Mouse (Mus musculus): ENCODE measurements around the gene Afap1.

Gene Afap1

DNA sequence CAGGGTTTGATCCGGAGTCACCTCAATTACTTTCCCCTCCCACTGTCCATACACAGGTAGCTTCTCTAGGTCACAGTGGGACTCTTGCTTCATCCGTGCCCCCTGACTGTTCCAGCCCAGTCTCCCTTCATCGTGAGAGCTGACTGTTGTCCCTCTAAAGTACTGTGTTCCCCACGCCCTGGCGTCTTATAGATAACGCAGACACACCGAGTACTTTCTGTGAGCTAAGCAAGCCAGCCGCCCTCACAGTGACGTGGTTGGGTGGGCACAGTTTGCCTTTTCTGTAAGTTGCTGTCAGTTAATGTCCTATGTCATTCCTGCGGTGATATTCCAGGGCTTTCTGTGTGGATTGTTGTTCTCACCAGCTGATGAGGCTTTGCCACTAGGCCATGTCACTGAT is 39.9 kb downstream of the Afap1 start:
- DNase-seq (ENCODE audit: low spot score): no peak

DNA sequence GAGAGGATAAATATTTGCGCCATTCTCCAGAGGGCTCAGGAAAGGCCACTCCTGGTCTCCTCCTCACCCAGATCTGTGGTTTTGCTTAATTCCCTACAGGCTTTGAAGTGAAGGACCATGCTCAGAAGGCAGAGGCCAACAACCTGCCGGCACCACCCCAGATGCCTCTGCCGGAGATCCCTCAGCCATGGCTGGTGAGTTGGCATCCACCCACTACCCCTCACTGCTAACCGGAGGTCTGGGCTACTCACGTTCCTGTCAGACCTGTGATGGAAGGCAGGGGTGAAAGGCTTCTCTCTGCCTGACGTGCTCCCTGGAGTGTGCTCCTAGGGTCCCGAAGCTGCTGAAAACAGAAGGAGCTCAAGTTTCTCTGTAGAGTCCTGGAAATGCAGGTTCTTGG is 42.8 kb downstream of the Afap1 start:
- no peak for DNase-seq (ENCODE audit: low spot score)

DNA sequence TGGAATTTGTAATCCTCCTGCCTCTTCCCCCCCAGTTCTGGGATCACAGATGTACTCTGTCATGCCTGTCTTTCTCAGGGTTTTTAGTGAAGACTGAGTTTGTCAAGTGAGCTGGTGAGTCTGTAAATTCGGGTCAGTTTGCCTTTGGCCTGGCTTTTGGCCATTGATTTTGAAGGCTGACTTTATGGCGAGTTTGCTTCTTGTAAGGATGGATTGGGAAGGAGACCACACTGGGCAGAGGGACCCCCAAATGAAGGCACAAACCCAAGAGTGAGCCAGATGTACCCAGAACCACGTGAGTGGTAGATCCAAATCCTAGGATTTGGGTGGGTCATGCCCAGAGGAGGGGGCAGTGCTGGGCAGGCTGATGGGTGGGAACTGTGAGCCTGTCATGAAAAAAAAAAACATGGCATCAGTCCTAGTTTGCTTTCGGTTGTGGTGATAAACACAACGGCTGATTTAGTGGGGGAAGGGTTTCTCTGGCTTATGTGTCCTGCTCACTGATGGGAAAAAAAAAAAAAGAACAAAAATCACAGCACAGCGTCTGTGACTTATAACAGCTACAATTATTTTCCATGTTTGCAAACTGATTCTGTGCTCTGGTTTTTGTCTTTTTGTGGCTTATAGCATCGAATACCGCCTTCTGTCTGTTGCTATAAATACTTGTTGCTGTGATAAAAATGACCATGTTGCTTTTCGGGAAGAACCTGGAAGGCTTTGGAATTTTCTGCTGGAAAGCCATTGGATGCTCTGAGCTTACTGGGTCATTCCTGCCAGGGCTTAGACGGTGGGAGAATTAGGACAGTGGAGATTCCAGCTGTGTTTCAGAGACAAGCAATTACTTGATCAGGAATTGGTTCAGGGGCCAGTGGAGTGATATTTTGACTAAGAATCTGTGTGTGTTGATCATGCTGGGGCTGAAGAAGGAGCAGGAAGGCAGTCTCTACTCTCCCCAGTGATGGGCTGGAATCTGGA is 45.4 kb downstream of the Afap1 start:
- DNase-seq (ENCODE audit: low spot score): no peak

DNA sequence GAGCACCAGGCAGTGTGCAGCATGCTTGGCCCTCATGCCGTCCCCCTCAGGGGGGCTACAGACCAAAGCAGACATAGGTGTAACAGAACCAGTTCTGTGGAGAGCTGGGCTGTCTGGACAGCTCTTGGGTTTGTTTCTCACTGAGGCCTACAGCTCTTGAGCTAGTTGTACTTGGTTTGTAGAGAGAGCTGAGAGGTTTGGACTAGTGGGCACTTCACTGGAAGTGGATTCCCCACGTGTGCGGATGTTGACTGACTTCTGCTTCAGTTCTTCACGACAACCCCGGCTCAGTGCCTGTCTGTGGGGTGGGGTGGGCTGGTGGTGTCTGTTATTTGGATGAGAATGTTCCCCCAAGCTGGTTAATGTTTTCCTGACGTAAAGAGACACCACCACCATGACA is 46.8 kb downstream of the Afap1 start:
- no peak for DNase-seq (ENCODE audit: low spot score)

DNA sequence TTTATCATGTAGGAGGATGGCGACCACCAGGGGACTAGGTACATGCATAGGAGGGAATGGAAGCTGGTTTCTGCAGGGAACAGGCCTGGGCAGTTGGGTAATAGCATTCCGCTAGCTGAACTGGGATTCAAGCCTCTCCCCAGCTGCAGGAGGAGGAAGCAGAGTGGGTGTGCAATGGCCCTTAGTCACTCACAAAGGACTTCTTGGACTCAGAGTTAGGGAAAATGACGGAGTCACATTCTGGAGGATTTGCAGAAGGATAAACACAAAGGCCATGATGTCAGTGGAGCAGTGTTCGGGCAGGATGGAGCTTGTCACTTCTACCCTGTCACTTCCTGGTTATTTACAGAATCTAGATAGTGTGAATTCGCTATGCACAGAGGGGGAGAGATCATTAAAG is 50.4 kb downstream of the Afap1 start:
- DNase-seq (ENCODE audit: low spot score): no peak

DNA sequence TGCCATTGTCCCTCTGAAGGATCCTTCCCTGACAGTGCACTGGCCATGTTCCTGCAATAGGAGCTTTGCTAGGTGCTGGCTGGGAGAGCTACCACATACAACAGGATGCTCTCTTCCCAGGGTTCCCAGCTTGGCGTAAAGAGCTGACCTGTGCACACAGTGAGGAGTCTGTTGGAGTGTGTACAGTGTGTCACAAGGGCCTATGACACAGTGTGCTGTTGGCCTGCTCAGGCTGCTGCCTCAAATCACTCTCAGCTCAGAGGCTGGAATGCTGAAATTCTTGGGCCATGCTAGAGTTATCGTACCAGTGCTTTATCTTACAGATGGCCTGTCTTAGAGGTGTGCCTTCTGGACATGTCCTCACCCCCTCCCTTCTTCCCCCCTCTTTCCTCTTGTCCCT is 53.7 kb downstream of the Afap1 start:
- no peak for DNase-seq (ENCODE audit: low spot score)

DNA sequence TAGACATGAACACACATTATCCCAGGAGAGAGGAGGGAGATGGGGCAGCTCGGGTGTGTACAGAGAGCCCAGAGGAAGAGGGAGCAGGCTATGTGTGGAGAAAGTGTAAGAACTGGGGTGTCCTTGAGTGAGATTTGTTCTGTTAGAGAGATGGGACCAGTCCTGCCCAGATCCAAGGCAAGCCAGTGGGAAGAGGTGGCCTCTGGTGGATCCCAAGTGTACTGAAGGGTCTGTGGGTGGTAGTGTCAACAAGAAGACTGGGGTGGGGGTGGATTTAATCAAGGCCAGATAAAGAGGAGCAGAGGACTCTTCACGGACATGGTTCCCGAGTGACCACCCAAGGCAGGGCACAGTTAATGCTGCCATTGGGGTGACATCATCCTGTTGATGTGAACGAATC is 54.3 kb downstream of the Afap1 start:
- no peak for DNase-seq (ENCODE audit: low spot score)

DNA sequence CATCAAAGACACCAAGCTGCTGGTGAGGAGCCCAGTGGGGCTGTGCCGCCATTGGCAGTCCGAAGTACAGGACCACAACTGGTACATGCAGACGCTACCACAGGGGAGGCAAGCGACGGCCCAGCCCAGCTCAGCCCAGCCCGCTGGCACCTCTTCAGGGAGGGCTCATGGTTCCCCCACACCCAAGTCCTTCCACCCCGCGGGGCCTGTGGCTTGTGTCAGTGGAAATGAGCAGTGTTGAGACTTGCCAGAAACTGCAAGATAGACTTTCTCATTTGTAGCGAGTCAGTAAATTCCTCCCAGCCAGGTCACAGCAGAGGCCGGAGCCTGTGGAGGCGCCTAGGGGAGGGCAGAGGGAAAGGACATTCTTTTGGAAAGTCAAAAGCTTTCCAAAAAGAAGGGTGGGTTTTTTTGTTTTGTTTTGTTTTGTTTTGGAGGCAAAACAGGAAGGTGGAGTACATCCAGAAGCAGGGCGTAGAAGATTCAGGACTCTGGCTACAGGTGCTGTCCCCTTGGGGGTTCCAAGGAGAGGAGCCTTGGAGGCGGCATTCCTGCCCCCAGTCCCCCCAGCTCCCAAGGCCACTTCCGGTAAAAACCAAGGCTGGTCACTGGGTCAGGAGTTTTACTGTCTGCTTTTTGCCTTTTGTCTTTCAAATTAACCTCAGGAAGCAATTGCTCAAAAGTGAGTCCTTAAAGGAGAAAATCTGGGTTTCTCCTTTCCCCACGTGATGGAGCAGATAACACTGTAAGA is 55.3 kb downstream of the Afap1 start:
- DNase-seq (ENCODE audit: low spot score): no peak

DNA sequence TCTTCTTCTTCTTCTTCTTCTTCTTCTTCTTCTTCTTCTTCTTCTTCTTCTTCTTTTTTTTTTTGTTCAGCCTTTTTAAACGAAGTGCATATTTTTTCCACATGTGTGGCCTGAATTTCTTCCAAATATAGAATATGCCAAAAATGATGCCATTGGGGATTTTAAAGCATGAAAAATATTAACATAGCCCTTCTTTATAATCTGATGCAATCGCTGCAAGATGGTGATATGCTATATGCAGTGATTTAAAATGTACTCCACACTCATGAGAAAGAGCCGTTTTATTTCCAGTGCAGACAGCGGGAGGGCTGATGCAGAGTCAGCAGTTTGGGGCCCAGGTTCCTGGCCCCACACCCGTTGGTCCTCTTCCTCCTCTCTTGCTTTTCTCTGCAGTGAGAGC is 55.9 kb downstream of the Afap1 start:
- DNase-seq (ENCODE audit: low spot score): no peak

DNA sequence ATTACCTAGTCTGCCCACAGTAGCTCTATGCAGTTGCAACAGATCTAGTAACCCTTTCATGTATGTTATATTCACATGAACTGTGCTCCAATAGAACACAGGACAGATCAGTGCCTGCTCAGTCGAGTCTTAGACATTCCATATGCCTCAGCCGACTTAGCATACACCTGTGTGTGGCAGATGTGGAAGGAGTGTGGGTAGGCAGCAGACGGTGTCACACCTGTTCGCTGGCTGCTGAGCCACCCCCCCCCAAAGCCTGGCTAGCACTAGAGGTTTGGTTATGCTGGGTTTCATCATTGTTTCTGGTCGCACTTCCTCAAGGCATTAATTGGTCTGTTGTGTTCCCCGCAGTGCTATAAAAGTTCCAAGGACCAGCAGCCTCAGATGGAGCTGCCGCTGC is 57.4 kb downstream of the Afap1 start:
- no peak for DNase-seq (ENCODE audit: low spot score)

DNA sequence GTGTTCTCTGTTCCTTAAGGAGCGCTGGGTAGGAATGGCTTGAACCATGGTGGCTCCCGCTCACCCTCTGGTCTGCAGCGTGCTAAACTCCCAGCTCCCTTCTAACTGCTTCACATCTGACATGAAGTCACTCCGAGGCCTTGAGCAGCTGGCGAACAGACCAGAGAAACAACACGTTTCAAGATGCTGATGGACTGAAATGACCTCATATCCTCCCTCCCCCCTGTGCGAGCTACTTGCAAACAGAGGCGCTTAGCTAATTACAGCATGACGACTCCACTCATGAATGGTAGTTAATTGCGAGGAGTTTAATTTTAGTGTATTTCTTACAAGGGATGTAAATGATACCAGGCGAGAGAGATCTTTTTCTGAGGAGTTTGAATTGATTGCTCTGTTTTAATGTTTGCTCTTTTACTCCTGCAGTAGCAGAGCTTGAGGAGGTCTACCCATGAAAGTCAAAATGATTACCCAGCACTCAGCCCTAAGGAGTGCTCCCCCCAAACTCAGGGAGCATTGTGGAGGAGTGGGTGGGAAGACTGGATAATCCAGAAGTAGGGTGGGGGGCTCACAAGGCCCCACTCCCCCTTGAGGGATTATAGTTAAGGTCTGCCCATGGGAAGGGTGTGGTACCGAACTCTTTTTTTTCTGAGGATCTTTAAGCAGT is 61.1 kb downstream of the Afap1 start:
- DNase-seq (ENCODE audit: low spot score): no peak

DNA sequence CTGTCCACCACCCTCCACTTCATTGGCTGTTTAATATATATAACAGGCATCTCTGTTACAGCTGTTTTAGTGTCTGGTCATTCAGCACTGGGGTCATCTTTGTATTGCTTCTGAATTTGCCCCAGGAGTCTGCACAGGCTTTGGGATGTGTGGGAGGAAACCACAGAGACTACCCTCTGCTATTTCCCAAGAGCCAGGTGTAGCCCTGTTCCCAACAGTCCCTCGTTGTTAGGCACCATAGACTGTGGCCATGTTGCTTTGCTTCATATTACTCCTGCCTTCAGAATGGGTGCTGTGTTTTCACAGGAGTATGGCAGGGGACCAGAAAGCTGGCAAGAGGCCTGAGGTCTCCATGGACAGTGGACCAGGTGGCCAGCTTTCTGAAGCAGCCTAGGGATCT is 63.1 kb downstream of the Afap1 start:
- DNase-seq (ENCODE audit: low spot score): no peak

DNA sequence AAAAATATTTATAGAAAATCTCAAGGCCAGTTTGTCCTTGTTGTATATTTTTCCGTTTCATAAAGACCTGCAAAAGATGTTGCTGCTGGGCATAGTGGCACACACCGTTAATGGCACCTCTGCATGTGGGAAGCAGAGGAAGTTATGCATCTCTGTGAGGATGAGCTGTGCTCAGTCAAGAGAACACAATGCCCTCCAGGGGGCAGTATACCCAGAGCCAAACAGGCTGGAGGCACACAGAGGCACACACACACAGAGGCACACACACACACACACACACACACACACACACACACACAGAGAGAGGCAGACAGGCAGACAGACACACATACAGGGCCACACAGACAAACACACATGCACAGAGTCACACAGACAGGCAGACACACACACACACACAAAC is 65.6 kb downstream of the Afap1 start:
- DNase-seq (ENCODE audit: low spot score): no peak

DNA sequence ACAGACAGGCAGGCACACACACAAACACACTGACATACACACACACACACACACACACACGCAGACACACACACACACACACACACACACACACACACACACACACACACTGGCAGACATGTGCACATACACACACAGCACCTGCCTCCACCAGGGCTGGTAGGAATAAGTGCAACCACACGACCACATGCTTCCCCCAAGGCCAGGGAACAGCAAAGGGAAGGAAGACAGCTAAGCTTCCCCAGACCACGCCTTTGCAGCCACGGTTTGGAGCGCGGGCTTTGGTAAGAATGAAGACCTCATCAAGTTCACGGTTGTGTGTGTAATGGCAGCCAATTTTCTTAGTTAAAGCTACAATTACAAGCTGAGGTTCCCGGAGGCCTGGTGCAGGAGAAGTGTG is 67.0 kb downstream of the Afap1 start:
- no peak for DNase-seq (ENCODE audit: low spot score)

DNA sequence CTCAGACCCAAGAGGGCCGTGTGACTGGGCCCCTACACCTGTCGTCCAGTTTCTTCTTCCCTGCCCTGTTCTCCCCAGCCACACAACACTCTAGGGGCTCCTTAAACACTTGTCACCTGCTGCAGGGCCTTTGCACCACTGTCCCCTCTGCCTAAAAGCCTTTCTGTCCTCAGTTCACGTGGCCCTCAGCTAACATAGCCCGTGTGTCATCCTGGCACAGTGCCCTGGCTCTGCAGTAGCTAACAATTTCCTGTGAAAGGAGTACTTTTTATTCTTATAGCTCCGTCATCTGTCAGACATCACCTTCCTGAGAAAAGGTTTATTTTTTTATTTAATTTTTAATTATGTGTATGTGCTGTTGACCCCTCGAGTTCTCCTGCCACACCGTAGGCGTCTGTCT is 68.2 kb downstream of the Afap1 start:
- DNase-seq (ENCODE audit: low spot score): no peak

DNA sequence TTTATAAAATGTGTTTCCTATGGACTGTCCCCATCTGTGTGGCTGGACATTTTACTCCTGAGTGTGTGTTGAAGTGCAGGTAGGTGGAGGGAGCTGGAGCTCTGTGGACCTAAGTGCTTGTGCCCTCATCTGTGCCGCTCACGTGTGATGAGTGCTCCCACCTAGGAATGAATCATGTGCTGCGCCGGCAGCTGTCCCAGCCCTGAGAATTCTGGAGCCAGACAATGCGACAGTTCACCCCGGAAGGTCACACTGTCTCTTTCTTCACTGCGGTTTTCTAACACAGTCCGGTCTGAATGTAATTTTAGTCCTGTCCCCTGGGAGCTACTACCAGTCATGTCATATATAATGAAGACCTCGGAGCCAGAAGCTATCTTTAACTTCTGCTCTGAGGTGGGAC is 70.5 kb downstream of the Afap1 start:
- DNase-seq (ENCODE audit: low spot score): no peak

DNA sequence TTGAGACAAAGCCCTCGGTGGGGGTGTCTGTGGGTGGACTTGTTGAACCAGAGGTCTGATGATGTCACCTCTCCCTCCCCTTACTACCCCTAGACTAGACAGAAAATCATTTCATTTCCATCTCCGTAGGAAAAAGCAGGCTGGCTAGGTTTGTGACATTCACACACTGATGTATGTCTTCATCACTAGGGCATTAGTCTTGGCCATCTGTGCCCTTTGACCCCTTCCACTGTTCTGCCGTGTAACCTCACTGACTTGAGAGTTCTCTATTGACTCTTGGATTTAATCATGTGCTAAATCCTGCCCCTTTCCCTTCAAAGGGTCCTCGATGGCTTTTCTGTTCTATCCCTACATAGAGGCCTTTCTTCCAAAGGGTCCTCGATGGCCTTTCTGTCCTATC is 71.9 kb downstream of the Afap1 start:
- DNase-seq (ENCODE audit: low spot score): no peak

DNA sequence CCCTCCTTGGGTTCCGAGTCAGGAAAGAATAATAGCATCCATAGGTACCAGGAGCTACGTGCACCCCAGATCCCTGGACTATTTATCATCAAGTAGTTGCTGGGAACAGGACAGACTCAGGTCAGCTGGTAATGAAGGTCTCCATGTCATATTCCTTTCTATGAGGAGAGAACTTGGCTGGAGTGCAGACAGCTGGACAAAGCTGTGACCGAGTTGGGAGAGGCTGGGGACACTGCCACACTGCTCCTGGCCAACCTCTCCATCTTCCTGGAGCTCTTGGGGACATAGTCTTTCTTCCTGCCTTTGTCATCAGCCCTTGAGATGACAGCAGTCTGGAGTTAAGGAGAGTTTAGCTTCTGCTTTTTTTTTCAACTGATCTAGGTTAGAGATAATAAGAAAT is 76.7 kb downstream of the Afap1 start:
- DNase-seq (ENCODE audit: low spot score): no peak

DNA sequence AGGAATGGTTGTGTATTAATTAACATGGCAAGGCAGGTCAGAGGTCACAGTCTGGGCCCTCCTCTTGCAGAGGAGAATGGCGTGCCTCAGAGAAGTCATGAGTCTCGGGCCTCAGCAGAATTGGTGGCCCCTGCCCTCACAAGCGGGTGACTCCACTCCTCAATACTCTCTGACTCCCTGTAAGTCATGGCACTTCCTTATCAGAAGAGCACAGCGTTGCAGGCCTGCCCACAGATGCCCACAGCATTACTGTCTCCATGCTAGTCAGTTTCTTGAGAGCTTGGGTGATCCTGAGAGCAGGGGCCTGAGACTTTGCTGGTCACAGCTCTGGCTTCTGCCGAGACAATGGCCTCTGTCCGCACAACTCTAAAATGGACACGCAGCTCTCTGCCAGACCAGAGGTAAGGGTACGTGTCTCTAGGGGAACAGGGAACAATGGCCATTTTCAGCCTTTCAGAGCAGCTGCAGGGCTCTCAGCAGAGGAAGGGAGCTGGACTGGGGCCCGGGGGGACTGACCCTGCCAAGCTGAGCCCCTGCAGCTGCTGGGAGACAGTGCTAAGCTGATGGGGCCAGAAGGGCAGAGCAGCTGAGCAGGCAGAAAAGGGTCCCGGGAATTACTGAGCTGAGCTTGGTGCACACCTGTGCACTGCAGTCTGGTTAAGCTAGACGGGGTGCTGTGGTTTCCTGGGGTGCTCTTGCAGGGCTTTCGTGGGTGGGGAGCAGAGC is 77.4 kb downstream of the Afap1 start:
- DNase-seq (ENCODE audit: low spot score): peak; percentile 74

DNA sequence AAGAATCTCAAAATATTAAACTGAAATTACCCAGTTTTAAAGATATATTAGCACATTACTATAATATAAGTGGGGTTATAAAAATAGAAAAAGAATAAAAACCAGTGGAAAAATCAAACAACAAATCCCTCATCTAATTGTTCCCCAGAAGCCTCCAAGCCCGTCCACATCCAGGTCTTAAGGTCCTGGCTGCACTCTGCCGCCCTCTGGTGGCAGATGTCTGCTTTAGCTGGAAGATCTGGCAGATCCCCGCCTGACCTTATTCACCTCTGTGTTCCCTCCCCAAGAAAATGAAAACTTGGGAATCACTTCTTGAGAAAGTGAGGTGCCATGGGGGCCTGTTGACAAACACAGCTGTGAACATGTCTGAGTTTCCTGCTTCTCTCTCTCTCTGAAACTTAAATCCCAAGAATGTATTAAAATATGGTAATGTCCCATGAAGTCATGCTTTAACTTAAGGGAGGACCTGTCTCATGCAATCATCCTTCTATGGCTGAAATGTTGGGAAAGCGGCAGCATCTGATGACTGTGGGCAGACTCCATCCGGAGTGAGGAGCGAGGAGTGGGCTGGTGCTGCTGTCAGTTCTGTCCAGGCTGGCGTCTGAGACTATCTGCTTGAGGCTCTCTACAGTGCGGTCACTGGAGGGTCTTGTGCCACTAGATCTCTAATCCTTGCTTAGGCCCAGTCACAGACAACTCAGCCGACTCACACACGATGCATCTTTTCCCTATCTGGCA is 78.9 kb downstream of the Afap1 start:
- DNase-seq (ENCODE audit: low spot score): peak; percentile 70

DNA sequence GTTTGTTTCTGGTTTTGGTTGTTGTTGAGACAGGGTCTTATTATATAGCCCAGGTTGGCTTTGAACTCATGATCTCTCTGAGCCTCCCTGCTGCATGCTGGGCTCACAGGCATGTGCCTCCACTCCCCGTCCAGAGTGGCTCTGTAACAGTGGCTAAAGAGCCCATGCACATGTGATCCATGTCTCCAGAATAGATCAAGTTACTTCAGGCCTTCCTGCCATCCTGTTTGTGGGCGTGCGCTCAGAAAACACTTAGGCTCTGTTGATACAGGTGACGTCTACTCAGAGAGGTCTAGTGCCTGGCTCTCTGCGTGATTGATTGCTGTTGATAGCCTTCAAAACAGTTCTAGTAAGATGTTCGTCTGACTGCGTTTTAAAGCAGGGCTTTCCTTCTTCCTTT is 79.6 kb downstream of the Afap1 start:
- DNase-seq (ENCODE audit: low spot score): no peak

DNA sequence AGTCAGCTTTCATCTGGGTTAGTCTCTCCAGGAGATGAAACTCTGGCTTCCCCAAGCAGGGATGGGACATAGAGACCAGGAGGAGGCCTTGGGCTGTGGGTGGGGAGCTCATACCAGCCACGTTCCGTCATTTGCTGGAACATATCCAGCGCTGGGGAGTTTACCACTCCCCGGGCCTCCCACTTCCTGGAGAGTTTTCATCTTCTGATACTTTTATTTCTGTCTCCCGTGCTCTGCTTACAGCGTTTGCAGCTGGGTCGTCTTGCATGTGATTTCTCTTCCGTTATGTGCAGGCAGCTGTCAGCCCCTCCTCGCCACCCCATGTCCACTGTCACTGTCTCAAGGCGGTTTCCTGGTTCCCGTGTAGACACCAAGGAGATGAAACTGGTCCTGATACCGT is 80.7 kb downstream of the Afap1 start:
- peak; percentile 36 for DNase-seq (ENCODE audit: low spot score)
